Mouse (Mus musculus) brain, embryonic 14.5 days (tissue): ENCODE results near the gene S100a1.

Experiments used
- CTCF ChIP-seq: fragments of 200-500 bp; IDR thresholded peaks from 2 replicates; pipeline ENCODE4 v1.5.1; 2012; ENCODE audit warnings: inconsistent platforms, mild to moderate bottlenecking, moderate library complexity, borderline replicate concordance; ENCODE audit not compliant: insufficient read depth, insufficient read length; ENCODE audit errors: extremely low read depth
- POLR2A ChIP-seq: fragments of 200-500 bp; IDR thresholded peaks from 2 replicates; pipeline ENCODE4 v1.6.1; 2012; ENCODE audit warnings: mild to moderate bottlenecking, inconsistent platforms, borderline replicate concordance; ENCODE audit not compliant: poor library complexity, insufficient read depth, insufficient read length, severe bottlenecking; ENCODE audit errors: extremely low read depth

DNA sequence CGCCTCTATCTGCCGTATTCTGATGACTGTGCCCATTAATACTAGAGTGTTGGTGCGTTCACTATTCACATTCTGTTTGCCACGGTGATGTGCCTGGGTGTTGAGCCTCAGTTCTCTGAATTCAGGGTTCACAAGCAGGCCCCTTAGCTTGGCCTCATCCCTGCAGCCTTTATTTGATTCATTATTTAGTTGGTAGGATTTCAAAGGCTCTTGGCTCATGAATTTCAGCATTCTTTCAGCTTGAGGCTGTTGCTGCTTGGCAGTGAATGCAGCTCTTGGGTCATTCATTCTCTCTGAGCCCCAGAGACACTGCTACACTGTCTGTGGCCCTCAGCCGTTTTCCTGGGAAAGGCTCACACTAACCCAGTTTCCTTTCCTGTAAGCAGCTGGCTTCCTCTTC, 41.8 kb upstream of the S100a1 start:
- no peak for TF ChIP-seq CTCF
- TF ChIP-seq POLR2A, result no peak
